Mouse (Mus musculus) olfactory bulb, adult 2 months (tissue): ENCODE data around the gene Ttll3. TPM values are rescaled to one million over a fixed set of nuclear protein-coding genes. Genes with fewer than 3 reads are reported as not detected.

Source experiments
- H3K27ac ChIP-seq: fragments of 200-500 bp; 2 replicates; pipeline ENCODE4 v1.5.1; 2012; ENCODE audit warnings: low read depth, low read length; ENCODE audit not compliant: insufficient read depth
- H3K4me1 ChIP-seq: fragments of 200-500 bp; 2 replicates; pipeline ENCODE4 v1.6.1; 2012; ENCODE audit warnings: low read length; ENCODE audit not compliant: control insufficient read depth, insufficient read depth
- H3K4me3 ChIP-seq: fragments of 200-500 bp; 2 replicates; pipeline ENCODE4 v1.5.1; 2012; ENCODE audit warnings: mild to moderate bottlenecking, low read depth, low read length, moderate library complexity; ENCODE audit not compliant: insufficient read depth
- CTCF ChIP-seq: fragments of 200-500 bp; IDR thresholded peaks from 2 replicates; pipeline ENCODE4 v1.5.1; 2012; ENCODE audit warnings: low read depth, mild to moderate bottlenecking, low read length, moderate library complexity; ENCODE audit not compliant: insufficient read depth
- POLR2A ChIP-seq: fragments of 200-500 bp; IDR thresholded peaks from 2 replicates; pipeline ENCODE4 v1.6.1; 2012; ENCODE audit warnings: mild to moderate bottlenecking, low read depth, low read length, moderate library complexity; ENCODE audit not compliant: insufficient read depth
- WGBS: fragments of 180-500 bp; shearing (Covaris S2); methylation state at CpG from one replicate; pipeline ENCODE4 v1.1.7; 2018; 5-methylcytosine and 5-hydroxymethylcytosine counted together
- polyA plus RNA-seq: library from polyadenylated mRNA; stranded (reverse); fragments of >200 nt; gene quantifications from 2 replicates; pipeline ENCODE4 v1.2.4, GENCODE M21; 2012; ENCODE audit warnings: low replicate concordance; ENCODE audit not compliant: missing spikeins, insufficient read depth, insufficient read length

Gene Ttll3
- not detected in 2 replicates for polyA plus RNA-seq

DNA sequence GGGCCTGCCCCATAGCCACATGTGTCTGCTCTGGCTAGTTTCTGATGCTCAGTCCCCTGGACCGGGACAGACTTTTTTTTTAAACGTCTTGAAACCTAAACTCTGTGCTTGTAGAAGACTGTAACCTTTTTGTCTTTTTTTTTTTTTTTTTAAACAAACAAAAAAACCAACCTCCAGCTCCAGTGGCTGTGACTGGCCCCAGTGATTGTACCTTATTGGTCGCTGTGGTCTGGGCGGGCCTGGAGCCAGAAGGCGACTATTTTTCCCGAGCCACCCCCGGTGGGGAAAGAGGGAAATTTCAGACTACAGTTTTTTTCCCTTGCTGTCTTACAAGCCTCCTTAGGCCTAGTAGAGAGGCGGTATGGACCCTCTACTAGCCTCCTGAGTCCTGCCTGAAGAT, at the start of gene Ttll3:
Ttll3 (plus strand) TSS at position 301 of the 400 bp plus-strand sequence.
- no peak within 1 kb of the TSS for H3K27ac ChIP-seq

DNA sequence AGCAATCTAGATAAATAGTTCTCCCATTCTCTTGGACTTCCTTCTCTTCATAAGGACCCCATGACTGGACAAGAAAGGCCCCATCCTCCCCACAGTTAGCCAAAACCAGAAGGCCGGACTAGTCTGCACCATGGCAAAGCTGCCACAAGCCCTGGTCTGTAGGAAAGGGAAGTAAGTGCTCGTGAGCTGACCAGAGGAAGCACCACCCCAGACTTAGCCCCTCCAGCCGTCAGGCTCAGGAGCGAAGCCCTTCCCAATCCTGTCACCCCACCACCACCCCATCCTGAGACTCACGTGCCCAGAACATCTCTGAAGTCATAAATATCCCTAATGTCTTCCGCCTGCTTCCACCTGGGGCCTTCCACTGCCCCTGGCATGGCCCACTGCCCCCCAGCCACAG, 47.5 kb upstream of the Ttll3 start:
- 63% methylated on average over 6 of the region's 6 CpGs for WGBS
- Histone ChIP-seq H3K4me3 (peak overlapping the region; percentile 24), H3K27ac (peak overlapping the region; percentile 56), H3K4me1 (peaks cover 20% of the 10 kb centered on the region)
- no peak for TF ChIP-seq POLR2A
- TF ChIP-seq CTCF: no peak

More for the DNA sequence above, at the start of gene Ttll3:
- H3K4me1 ChIP-seq: peaks cover 19% of the 10 kb centered on the region
- WGBS: 61% methylated on average over 8 of the region's 8 CpGs
- no peak within 1 kb of the TSS for H3K4me3 ChIP-seq
- no peak for TF ChIP-seq CTCF
- TF ChIP-seq POLR2A: no peak

DNA sequence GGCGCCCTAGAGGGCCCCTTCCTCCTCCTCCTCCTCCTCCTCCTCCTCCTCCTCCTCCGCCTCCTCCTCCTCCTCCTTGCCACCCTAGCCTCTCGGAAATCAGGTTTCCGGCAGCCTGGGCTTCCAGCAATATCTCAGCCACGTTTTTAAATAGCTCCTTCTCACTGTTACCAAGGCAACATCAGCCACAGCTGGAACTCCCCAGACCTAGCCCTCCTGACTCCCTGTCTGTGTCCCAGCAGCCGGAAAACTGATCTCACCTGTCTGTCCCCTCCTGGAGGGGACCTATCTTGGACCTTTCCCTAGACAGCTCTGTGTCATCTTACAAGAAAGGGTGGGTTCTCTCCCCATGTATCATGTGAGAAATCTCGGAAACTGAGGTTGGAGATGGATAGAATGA, 46.8 kb upstream of the Ttll3 start:
- Histone ChIP-seq H3K4me1 (peaks cover 20% of the 10 kb centered on the region), H3K4me3 (peak overlapping the region; percentile 57), H3K27ac (peak overlapping the region; percentile 80)
- 9% methylated on average over 4 of the region's 7 CpGs for WGBS
- TF ChIP-seq POLR2A (no peak), CTCF (no peak)

DNA sequence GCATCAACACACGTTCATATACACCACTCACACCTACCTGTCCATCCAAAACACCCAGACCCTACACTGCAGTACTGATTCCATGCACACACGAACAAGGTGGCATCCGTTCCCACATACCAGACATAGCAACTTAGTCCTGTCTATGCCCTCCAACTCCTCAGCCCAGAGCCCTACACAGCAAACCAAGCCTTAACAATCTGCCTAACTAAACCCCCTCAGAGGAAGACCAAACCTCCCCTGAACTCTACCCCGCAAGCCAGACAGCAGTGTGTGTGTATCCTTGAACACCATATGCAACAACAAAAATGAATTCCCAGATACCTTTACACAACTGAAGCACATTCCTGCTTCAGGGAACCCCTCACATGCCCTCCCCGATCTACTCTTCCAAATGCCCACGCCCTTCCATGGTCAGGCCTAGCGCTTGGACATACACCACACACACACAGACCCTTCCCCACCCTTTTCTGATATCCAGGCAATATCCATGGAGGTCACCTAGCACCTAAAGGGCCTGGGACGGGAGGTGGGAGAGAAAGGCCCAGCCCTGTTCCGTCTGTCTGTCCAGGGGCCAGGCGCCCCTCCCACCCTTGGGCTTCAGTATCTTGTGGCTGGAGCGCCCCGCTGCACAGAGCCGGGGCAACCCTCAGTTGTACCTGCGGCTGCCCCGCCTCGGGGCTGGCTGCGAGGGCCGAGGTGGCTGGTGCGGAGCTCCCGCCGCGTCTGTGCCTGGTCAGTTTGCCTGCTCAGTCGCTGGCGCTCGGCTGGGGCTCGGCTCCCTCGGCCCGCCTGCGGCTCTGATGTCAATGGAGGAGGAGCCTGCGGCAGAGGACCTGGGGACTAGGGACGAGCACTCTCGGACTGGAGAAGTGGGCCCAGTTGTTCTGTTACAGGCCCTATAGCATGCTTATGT, 45.6 kb upstream of the Ttll3 start, which contains the start of gene Camk1:
Camk1 (minus strand) TSS at position 808 of the 916 bp plus-strand sequence.
- Histone ChIP-seq H3K27ac (peak within 1 kb of the TSS; percentile 80), H3K4me3 (peak within 1 kb of the TSS; percentile 57), H3K4me1 (peaks cover 20% of the 10 kb centered on the region)
- TF ChIP-seq CTCF: no peak
- TF ChIP-seq POLR2A: peak; percentile 70
- WGBS: 7% methylated on average over 32 of the region's 32 CpGs

DNA sequence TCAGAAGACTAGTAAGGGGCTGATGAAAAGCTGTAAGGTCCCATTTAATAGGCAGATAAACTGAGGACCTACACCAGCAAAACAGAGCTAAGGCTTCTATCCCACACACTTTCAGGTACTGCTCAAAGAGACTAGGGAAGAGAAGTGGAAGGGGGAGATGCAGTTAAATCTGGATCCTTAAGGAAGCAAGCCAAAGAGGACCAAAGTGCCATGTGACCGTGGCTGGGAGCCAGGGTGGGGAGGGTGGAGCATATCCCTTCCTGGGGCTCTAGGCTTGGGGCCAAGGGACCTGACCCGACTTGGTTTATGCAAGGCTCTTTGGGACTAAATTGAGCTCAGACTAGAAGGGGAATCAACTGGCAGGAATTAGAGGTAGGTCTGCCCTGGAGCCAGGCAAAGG, 44.7 kb upstream of the Ttll3 start:
- 20% methylated on average over 2 of the region's 2 CpGs for WGBS
- H3K27ac ChIP-seq: peak overlapping the region; percentile 80
- H3K4me3 ChIP-seq: no peak overlapping the region
- no peak for TF ChIP-seq POLR2A
- H3K4me1 ChIP-seq: peaks cover 20% of the 10 kb centered on the region

- peaks cover 7% of the 10 kb centered on the region for H3K4me1 ChIP-seq
- no peak overlapping the region for H3K27ac ChIP-seq
- TF ChIP-seq CTCF (no peak), POLR2A (no peak)
- WGBS: 76% methylated on average over 4 of the region's 4 CpGs
- H3K4me3 ChIP-seq: no peak overlapping the region
Observed at GRCm38 (mm10) chr6:113346897-113347296, 42.2 kb upstream of the Ttll3 start.

DNA sequence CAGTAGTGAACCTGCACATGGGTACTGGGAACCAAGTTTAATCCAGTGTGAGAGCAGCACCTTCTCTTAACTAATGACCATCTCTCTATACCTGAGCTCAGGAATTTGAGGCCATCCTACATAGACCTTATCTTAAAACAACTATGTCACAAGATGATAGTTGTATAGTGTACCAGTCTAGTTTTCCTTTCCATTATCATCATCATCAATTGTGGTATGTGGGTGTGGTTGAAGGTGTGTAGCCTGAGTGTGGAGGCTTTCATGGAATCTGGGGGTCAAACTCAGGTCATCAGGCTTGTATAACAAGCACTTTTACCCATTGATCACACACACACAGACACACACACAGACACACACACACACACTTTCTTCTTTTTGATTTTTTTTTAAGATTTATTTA, 38.5 kb upstream of the Ttll3 start:
- no peak overlapping the region for H3K4me3 ChIP-seq
- H3K4me1 ChIP-seq: no peaks in the 10 kb centered on the region
- H3K27ac ChIP-seq: no peak overlapping the region
- TF ChIP-seq POLR2A (no peak), CTCF (no peak)

DNA sequence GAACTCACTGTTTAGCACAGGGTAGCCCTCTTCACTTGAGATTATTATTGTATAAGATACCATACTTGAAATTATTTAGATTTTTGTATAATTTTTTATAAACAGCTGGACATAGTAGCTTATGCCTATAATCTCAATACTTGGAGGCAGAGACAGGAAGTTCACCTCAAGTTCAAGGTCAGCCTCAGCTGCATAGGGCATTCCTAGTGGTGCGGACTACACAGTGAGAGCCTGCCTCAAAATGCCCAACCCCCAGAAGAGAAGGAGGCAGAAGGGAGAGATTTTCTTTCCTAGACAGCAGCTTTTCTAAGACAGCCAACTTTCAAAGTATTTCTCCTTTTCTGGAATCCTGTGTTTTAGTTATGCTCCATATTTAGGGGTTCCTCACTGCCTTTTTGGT, 37.9 kb upstream of the Ttll3 start:
- H3K4me3 ChIP-seq: no peak overlapping the region
- TF ChIP-seq CTCF: no peak
- TF ChIP-seq POLR2A: no peak
- H3K4me1 ChIP-seq: no peaks in the 10 kb centered on the region
- 86% methylated on average over 1 of the region's 1 CpGs for WGBS
- no peak overlapping the region for H3K27ac ChIP-seq

DNA sequence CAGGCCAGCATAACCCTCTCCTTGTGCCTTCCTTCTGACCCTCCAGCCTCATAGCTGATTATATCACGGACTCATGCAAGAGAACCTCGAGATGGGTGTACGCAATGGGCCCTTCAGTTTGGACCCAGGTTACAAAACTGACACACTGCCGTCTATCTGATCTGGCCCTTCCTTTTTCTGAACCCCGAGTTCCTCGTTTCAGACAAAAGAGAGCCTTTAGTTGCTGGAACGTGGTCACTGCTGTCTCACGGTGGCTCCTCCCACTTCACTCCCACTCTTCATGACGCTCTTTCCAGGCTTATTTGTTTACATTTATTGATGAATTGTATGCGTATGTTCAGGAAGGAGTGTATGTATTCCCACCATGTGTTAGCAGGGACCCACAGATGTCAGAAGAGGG, 37.4 kb upstream of the Ttll3 start:
- 55% methylated on average over 10 of the region's 10 CpGs for WGBS
- no peak for TF ChIP-seq CTCF
- TF ChIP-seq POLR2A: no peak
- Histone ChIP-seq H3K4me3 (no peak overlapping the region), H3K27ac (no peak overlapping the region), H3K4me1 (no peaks in the 10 kb centered on the region)
